Mouse (Mus musculus): ENCODE measurements around the gene Fbxo11.
"Not testable (repeated sequence)": the region's sequence is repeated elsewhere in the genome, so short reads cannot be mapped to it uniquely, and the experiment has no call there.

The Fbxo11 gene

DNA sequence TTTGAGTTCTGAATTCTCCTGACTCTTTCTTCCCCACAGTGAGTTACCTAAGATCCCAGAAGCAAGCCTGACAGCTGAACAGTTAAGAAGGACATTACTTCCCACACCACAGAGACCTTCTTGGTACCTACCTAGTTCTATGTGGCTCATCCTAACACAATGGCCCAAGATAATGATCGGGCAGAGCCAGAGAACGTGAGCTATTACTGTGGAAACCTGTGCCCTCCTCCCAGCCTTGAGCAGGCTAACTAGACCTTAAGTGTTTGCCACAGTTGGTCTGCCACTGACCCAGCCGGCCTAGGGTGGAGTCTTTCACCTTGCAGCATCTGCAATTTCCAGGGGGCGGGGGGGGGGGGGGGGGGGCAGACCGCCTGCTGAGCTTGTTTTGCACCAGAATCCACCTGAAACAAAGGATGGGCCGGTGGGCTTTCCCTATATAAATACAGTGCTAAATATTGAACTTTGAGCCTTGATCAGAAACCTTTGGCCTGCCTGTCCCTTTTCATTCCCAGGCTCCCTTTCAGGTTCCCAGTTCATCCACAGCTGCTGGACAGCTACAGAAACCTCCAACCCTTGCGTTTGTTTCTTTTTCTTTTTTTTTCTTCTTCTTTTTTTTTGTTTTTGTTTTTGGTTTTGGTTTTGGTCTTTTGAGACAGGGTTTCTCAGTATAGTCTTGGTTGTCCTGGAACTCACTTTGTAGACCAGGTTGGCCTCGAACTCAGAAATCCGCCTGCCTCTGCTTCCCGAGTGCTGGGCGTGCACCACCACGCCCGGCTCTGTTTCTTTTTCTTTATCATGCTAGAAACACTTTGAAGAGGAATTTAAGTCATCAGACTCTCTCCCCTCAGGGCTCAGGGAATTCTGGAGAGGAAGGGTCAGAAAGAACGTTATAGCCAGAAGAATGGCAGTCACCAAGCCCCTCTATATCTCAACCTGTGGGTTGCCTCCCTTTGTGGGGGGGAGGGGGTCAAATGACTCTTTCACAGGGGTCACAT lies 101.7 kb downstream of the Fbxo11 start:
- no peak for DNase-seq (ENCODE audit: low spot score in 2 of 2)

DNA sequence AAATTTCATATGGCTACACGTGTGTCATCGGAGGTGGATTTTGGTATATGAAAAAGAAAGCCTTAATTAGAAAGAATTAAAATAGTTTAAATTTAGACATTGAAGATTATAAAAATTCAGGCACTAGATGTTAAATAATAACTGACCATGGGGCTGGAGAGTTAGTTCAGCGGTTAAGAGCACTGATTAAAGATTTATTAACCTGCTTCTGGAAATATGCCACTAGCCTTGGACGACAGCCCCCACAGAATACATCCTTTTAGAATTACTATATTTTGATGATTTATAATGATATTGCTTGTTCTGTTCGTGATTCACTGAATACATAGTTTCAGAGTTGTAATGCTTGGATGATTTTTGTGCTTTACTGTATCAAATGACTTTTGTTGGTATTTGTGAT lies 105.2 kb downstream of the Fbxo11 start:
- DNase-seq (ENCODE audit: low spot score in 2 of 2), result not testable (repeated sequence)

DNA sequence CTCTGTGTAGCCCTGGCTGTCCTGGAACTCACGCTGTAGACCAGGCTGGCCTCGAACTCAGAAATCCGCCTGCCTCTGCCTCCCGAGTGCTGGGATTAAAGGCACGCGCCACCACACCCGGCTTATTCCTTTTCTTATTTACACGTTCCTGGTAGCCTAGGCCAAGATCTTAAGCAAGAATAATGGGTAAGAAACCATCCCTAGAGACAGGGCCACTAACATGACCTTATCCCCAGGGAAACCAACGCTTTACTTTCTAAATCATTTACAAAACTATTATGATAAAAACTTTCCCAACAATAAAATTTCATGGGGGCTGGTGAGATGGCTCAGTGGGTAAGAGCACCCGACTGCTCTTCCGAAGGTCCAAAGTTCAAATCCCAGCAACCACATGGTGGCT lies 105.7 kb downstream of the Fbxo11 start:
- DNase-seq (ENCODE audit: low spot score in 2 of 2), result not testable (repeated sequence)

DNA sequence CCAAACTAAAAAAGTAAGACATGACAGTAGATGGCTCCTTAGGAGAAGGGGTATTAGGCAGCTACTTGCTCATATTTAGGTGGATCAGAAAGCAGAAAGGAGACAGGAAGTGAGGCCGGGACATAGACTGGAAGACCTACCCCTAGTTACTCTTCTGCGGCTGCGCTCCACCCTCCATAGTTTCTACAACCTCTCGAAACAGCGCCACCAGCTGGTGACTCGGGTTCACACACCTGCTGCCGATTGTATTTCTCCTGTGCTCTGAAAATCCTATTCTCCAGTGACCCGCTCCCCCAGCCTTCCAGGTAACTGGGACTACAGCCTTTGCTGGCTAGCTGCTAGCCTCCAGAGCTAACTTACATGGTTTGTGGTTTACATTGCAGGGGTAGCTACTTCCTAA lies 106.8 kb downstream of the Fbxo11 start:
- DNase-seq (ENCODE audit: low spot score in 2 of 2), result no peak

DNA sequence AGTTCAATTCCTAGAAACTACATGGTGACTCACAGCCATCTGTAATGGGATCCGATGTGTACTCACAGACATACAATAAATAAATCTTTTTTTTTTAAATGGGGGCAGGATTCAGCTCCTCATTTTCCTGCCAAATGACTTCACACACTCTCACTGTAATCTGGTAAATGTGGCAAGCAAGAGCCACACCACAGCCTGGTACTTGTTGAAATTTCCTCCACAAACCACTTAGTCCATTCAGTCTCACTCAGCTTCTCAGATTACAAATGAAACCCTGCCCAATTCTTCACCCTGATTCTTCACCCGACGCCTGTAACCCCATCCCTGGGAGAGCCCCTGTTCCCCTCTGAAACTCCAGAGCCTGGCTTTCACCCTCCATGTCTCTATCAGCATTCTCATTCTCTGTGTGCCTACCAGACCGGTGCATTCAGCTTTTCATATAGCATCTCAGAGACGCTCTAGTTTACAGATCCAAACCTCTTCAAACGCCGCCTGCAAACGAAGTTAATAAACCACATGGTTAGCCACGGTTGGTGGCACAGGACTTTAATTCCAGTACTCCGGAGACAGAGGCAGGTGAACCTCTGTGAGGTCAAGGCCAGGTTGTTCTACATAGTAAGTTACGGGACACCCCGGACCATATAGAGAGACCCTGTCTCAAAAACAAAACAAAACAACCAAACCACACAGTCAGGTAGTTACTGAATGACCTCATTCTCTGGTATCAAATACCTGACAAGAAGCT lies 107.8 kb downstream of the Fbxo11 start:
- DNase-seq (ENCODE audit: low spot score in 2 of 2), result no peak

GRCm38 (mm10) chr17:87954618-87955124 lies 110.4 kb downstream of the Fbxo11 start:
- DNase-seq (ENCODE audit: low spot score in 2 of 2), result not testable (repeated sequence)

DNA sequence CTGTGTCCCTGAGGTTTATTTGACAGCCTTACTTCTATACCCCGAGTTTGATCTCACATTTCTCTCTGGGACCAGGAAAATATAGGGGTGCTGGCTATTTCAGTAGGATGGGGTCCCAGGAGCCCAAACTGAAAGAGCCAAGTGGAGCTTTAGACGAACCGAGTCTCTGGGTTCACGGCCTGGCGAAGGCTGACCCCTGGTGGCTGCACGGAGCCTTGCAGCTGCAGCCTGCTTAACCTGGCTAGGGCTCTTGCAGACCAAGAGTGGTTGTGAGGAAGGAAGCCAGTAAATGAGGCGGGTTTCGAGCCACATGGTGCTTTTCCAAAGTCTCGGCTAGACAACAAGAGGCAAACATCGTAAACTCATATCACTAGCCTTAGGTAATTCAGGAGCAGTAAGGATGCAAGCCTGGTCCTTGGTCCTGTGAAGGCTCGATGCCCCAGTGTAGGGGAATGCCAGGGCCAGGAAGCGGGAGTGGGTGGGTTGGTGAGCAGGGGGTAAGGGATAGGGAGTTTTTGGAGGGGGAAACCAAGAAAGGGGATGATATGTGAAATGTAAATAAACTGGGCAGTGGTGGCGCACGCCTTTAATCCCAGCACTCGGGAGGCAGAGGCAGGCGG lies 116.0 kb downstream of the Fbxo11 start:
- DNase-seq (ENCODE audit: low spot score in 2 of 2), result peak; percentile 65 to 83

All from urinary bladder, postnatal 4 days (tissue).